Mouse (Mus musculus) inflammation-experienced regulatory T-cells, adult 6 months (primary cell): Measurements from ENCODE around the gene Foxq1. TPM values are rescaled to one million over a fixed set of nuclear protein-coding genes. Genes with fewer than 3 reads are reported as not detected.

ENCODE experiments used
- ATAC-seq: one replicate; pipeline ENCODE4 v1.8.0; 2017
- polyA plus RNA-seq, 3 experiments: library from polyadenylated mRNA; unstranded; fragments of 100-300 nt; shearing (Covaris generic); gene quantifications; one replicate each; pipeline ENCODE4 v1.2.1; 2017

Foxq1 gene
- not detected for polyA plus RNA-seq

DNA sequence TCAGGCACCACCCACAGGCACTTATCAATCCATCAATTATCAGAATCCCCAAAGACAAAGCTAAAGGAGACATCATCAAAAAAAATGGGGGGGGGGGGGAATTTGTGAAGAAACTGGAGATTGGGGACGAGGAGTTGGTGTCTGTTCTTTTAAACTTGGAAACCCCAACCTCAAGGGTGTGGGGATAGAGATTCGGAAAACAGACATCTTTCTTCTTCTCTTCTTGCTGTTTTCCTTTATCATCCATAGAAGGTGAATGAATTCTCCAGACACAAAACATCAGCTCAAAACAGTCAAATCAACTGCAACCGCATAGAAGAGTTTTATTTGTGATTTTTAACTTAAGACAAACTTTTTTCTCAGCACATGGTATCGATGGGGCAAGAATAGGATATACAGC is at the start of gene Foxq1:
Gene Foxq1 (plus strand): TSS at position 301 of the 400 bp plus-strand sequence.
- ATAC-seq = no peak

- ATAC-seq = no peak
These were observed 49.3 kb upstream of the Foxq1 start for GRCm38 (mm10) chr13:31506494-31507167.

DNA sequence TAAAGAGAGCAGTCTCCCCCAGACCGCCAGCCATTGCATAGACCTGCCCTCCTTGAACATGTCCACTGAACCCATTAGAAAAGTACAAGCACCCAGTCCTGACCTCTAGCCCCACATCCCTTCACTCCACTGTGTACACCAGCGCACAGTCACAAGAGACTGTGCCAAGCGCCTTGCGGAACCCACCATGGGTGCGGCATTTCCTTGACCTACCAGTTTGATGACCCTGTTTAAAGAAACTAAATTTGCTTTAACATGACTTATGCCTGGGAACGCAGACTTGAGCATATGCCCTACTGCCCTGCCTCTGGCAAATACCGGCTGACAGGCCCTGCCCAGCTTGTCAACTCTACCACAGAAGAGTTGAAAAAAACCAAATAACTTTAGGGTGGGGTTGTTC is 40.7 kb upstream of the Foxq1 start:
- ATAC-seq = no peak

- ATAC-seq = no peak
These were observed 37.5 kb upstream of the Foxq1 start for GRCm38 (mm10) chr13:31518411-31518886.

- no peak for ATAC-seq
These were observed 37.0 kb upstream of the Foxq1 start for GRCm38 (mm10) chr13:31518971-31519370.

DNA sequence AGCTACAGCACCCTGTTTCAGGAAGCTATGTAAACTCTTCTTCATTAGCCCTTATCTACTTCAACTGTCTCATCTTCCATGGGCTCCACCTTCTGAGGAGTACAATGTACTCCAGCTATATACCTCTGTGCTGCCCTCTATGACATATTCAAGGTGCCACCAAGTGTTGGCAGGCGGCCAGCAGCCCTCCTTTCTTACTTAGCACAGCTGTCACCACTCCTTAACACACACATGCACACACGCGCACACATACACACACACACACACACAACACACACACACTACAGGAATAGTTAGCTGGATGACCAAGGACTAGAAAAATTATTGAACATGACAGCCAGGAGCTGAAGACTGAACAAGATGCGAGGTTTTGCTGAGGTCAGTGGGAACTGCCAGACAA is 31.0 kb upstream of the Foxq1 start:
- ATAC-seq = no peak

DNA sequence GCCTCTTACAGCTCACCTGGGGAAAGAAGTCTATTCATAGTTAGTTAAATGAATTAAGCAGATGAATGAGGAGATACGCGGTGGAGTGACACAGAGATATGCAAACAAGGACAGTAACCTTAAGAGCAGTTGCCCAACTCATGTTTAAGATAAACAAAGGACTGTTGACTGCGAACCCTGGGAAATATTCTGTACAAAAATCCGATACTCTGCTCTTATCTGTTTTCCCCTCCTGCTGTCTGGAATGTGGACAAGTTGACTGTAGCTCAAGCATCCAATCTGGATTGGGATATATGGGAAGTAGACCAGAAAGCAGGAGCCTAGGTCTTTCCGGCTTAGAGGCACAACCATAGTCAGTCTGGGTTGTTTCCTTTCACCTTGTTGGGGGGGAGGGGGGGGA is 24.7 kb upstream of the Foxq1 start:
- ATAC-seq = no peak

DNA sequence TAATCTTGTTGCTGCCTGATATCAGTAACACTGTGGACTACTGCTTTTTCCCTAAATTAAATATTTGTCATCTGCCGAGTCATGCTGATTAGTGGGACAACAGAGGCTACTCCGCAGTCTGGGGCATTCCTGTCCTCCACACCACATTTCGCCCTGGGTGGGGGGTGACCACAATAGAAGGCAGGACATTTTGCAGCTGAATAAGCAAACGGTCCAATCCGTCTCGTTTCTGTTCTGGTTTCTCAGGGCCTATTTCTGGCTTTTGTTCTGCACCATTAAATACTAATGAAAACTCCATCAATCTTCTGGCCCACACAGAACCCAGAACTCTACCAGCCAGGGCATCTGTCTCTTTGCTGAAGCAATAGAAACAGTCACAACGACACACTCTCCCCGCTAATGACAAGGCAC is 24.3 kb upstream of the Foxq1 start:
- ATAC-seq = no peak

DNA sequence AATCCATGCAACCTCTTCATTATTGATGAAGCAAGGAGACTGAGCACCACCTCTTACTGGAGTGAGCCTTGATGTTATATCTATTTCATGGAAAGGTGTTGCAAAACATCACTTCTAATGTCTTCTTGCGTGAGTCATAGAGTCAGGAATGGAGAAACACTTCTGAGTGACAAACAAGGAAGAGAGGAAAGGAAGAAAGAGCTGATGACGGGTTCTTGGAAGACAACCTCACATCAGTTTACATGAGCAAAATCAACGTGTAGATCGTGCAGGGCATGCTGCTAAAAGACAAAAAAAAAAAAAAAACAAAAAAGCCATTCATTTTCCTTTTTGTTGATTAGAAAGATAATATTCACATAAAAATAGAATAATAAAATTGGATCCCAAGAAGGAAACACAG is 21.2 kb upstream of the Foxq1 start:
- no peak for ATAC-seq

DNA sequence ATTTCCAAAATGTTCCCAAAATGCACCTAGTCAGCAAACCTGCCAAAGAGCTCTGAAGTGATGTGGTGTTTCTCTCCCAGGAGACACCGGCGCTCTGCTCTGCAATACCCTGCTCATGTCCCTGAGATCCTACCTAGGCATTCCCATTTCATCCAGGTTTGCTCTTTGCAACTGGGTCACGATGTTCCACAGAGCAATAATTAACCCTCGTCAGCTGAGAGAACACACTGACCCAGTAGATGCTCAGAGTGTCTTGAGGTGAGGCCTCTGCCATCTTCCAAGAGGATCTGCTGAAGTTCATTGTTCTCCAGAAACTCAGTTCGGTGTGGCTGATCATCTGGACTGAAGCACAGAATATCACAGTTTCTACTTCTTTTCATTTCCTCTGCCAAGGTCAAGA is 12.9 kb upstream of the Foxq1 start:
- no peak for ATAC-seq

- no peak for ATAC-seq
These were observed 9.2 kb upstream of the Foxq1 start for GRCm38 (mm10) chr13:31546784-31547183.

DNA sequence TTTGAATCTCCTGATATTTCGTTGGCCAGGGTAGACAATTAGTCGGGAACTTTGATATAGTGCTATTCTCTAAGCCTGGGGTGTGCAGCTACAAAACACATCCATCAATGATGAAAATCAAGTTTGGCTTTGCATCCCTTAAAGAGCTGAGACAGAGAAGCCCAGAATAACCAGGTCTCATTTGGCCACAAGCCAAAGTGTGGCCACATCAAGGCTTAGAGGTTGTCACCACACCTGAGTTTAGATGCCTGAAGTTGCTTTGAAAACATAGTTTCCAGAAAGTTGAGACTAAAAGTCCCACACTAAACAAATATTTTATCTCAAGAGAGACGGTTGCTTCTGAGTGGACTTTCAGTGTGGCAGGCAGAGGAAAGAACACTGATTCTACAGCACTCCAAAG is 8.7 kb upstream of the Foxq1 start:
- no peak for ATAC-seq

DNA sequence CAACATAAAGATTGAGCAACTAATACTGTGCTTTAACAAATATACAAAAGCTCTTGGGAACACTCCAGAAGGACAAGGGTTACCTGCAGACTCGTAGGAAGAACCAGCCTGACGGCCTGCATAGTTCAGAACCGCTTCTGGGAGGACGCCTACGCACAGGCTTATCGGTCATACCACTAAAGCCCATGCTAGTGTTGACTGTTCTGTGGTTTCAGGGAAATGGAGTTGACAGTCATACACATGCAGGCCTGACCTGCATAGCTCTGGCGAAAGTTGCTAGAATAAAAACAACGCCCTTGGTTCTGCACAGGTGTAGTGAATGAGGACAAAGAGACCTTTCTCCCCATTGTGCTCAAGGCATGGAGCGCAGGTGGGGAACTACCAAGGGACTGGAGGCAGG is 8.3 kb upstream of the Foxq1 start:
- no peak for ATAC-seq

DNA sequence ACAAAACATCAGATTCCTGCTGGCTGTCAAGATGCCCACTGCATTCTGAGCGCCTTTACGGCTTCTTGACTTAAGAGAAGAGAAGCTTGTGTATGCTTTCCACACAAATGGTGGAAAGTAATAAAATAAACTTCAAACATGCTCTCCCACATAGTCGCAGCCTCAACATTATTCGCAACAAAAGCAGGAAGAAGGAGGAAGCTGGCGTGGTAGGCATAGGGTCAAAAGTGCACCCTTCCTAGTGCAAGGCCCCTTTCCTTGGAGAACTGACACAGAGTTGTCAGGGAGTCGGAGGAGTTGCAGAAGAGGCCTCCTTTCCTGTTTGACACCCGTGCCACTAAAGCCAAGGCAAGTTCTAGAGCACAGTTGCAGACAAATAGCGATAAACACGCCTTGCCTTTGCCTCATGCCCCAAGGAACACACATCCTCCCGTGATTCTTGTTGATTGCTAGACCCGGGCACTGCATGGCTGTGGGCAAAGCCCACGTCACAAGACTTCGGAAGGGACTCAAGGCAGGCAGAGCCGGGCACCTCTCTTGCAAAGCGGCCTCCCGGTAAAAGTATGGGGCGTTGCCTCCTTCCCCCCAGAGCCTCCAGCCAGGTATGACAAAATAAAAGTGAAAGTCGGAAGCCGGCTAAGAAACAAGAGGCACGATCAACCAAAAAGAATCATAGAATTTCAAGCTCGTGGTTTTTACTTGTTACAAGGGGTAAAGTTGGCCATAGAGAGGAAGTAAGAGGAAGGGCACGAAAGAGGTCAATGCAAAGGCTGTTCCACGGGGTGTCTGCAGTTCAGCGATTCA is 1.2 kb downstream of the Foxq1 start:
- ATAC-seq = peak; percentile 25

DNA sequence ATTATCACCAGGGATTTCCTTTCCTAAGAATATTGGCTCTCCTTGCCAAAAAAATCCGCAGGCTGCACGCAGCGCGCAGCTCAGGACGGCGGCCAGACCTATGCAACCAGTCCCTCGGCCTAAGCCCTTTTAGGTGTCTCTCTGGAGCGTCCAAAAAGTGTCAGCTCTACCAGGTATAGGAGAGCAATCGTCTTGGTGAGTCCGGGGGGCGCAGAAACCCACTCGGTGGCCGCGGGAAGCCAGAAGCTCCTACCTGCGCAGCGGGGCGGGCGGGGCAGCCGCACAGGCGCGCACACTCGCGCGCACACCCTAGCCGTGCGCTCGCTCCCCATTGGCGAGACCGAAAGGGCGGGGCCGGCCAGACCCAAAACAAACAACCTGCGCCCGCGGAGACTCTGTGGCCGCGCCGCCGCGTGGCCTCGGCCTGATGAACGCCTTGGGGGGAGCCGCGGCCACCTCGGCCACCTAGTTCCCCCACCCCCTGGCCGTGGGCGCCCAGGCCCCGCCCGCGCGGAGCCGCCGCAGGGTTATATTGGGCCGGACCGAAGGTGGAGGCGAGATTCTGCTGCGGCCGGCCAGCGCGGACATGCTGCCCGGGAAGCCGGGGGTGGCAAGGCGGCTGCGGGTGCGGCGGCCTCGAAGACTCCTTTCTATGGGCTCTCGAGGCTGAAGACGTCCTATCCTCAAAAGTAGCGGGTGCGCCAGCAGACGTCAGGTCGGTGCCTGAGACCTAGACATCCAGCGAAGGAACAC is 2.0 kb downstream of the Foxq1 start:
- peak; percentile 62 for ATAC-seq

- ATAC-seq = no peak
These were observed 2.8 kb downstream of the Foxq1 start, which contains the start of gene A530084C06Rik for GRCm38 (mm10) chr13:31558521-31559418. Gene A530084C06Rik (minus strand): TSS chr13:31559333.

DNA sequence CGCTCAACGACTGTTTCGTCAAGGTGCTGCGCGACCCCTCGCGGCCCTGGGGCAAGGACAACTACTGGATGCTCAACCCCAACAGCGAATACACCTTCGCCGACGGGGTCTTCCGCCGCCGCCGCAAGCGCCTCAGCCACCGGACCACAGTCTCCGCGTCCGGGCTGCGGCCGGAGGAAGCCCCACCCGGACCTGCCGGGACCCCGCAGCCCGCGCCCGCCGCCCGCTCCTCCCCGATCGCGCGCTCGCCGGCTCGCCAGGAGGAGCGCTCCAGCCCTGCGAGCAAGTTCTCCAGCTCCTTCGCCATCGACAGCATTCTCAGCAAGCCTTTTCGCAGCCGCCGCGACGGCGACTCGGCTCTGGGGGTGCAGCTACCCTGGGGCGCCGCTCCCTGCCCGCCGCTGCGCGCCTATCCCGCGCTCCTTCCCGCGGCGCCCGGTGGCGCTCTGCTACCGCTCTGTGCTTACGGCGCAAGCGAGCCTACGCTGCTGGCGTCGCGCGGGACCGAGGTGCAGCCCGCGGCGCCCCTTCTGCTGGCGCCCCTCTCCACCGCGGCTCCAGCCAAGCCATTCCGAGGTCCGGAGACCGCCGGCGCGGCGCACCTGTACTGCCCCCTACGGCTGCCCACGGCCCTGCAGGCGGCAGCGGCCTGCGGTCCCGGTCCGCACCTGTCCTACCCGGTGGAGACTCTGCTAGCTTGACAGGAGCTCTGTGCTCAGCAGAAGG is 3.6 kb downstream of the Foxq1 start:
- peak; percentile 55 for ATAC-seq

- no peak for ATAC-seq
These were observed 8.5 kb downstream of the Foxq1 start for GRCm38 (mm10) chr13:31564394-31564793.

- no peak for ATAC-seq
These were observed 11.2 kb downstream of the Foxq1 start for GRCm38 (mm10) chr13:31567099-31567498.

DNA sequence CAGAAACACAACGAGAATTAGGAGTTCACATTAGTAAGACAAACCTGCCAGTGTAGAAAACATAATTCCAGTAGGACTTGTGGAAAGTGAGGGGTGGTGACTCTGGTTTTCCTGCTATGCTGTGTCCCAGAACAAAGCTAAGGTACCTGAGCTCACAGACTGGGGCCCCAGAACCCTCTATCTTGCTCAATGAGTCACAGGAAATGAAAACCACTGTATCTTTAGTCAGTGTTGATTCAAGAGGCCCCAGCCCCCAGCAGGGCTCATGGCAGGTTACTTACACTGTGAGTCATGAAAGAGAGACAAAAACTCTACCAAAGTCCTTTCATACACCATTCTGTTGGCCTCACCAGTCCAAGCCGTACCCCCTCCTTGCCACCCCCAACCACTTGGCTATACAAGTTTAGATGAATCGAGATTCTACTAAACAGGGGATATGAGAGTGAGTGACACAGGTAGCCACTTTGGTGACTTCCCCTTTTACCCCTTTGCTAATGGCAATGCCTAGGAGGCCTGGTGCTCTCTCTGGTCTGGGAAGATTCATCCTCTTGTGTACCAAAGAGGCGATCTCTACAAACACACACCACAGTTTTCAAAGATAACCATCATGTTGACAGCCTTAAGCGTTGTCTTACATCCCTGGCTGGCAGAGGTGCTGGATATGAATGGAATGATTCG is 11.8 kb downstream of the Foxq1 start:
- ATAC-seq = peak; percentile 99
